Mouse (Mus musculus): ENCODE measurements around the gene Mfsd4a. TPM values are rescaled to one million over a fixed set of nuclear protein-coding genes. Genes with fewer than 3 reads are reported as not detected.

Mfsd4a gene
- 8.7 and 10.1 TPM in 2 replicates for polyA plus RNA-seq (2015; fragmentation: Nextera tagmentation; extraction: Ambion mirVana)

DNA sequence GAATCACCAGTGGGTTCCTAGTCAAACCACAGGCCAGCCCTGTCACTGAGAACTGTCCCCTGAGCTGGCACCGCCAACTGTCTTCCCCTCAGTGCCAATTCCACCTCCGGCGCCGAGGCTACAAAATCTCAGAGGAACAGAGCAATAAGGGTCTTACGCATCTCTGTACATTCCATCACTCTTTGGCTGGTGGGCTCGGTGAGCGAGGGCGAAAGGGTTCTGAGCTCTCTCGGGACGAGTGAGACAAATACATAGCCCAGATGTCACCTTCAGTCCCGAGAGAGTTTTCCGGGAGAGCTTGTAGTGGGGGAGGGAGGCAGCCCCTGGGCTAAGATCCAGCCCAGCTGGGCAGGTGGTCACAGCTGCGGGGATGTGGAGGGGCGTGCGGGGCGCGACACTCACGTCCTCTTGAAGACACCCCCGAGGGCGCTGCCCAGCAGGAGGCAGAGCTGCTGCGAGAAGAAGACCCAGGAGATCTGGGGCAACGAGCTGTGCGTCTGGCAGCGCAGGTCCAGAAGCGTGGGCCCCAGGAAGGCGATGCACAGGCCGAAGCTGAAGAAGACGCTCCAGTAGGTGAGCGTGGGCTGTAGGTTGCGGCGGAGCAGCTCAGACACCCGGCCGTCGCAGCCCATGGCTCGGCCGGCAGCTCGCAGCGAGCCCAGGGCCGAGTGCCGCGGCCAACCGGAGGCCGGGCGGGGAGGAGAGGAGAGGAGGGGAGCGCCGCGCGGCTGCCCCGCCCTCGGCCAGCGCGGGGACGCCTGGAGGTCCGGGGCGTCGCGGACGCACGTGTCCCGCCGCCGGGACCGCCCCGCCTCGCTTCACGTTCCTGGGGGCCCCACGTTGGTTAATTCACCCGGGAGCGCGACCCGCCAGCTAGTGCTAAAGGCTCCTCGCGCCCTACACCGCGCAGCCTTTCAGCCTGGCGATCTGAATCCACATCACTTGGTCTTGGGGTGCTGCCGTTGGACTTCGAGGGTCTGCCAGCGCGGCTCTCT lies at the start of gene Mfsd4a:
TSS of gene Mfsd4a (minus strand) at position 802 of the 995 bp plus-strand sequence.
- Histone ChIP-seq H3K4me1 (ENCODE audit: control insufficient read depth, insufficient read depth, low read length) (peaks cover 7% of the 10 kb centered on the region), H3K4me3 (ENCODE audit: low read length) (peak within 1 kb of the TSS; percentile 59), H3K27ac (ENCODE audit: low read length) (no peak within 1 kb of the TSS), H3K36me3 (ENCODE audit: control insufficient read depth, insufficient read depth, low read length) (no peaks in the 10 kb centered on the region), H3K9ac (ENCODE audit: low read depth, low read length) (peak within 1 kb of the TSS; percentile 76), H3K9me3 (ENCODE audit: control insufficient read depth, low read length) (no peaks in the 10 kb centered on the region), H3K27me3 (replicated peaks; ENCODE audit: control insufficient read depth, insufficient read depth, low read length) (peaks cover 27% of the 10 kb centered on the region), H3K4me2 (ENCODE audit: low read depth, low read length) (peak within 1 kb of the TSS; percentile 98)
- peak; percentile 86 for ATAC-seq
- WGBS = 3% methylated on average over 60 of the region's 80 CpGs

DNA sequence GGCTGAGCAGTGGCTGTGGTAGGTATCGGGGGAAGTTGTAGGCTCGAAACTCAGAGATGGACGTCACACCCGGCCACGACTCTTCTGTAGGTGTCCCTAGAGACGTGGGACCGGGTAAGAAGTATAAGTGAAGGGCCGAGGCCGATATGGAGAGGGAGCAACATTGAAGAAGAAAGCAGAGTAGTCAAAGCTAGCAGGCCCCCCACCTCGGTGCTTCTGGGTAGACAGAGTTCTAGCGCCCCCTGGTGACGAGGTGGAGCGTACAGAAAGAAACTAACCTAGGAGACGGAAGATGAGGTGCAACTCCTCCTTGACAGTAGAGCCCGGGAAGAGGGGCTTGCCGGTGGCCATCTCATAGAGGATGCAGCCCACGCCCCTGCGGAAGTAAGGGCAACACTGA lies 48.7 kb upstream of the Mfsd4a start:
- WGBS = 30% methylated on average over 18 of the region's 18 CpGs
- Histone ChIP-seq H3K4me3 (ENCODE audit: low read length) (no peak overlapping the region), H3K36me3 (ENCODE audit: control insufficient read depth, insufficient read depth, low read length) (no peaks in the 10 kb centered on the region), H3K27me3 (replicated peaks; ENCODE audit: control insufficient read depth, insufficient read depth, low read length) (no peaks in the 10 kb centered on the region), H3K9ac (ENCODE audit: low read depth, low read length) (no peak overlapping the region), H3K9me3 (ENCODE audit: control insufficient read depth, low read length) (no peaks in the 10 kb centered on the region), H3K4me2 (ENCODE audit: low read depth, low read length) (no peak overlapping the region), H3K27ac (ENCODE audit: low read length) (no peak overlapping the region), H3K4me1 (ENCODE audit: control insufficient read depth, insufficient read depth, low read length) (no peaks in the 10 kb centered on the region)
- ATAC-seq = no peak

DNA sequence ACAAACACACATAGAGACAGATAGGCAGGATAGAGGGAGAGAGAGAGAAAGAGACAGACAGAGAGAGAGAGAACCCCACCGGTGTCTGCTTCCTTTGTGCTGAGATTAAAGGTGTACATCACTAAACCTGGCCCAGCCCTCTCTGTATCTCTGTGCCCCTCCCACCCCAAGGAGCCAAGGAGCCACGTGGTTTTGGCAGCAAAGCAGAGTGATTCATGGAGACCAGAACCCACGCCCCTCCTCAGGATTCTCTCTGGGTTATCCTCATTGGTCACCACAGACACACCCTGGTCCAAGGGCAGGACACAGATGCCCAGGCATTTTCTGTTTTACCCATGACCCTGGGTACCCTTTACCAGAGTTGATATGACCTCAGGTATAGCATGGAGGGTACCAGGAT lies 45.2 kb upstream of the Mfsd4a start:
- Histone ChIP-seq H3K4me3 (ENCODE audit: low read length) (no peak overlapping the region), H3K27me3 (replicated peaks; ENCODE audit: control insufficient read depth, insufficient read depth, low read length) (no peaks in the 10 kb centered on the region), H3K4me1 (ENCODE audit: control insufficient read depth, insufficient read depth, low read length) (no peaks in the 10 kb centered on the region), H3K36me3 (ENCODE audit: control insufficient read depth, insufficient read depth, low read length) (no peaks in the 10 kb centered on the region), H3K9ac (ENCODE audit: low read depth, low read length) (no peak overlapping the region), H3K9me3 (ENCODE audit: control insufficient read depth, low read length) (no peaks in the 10 kb centered on the region), H3K4me2 (ENCODE audit: low read depth, low read length) (no peak overlapping the region), H3K27ac (ENCODE audit: low read length) (no peak overlapping the region)
- 58% methylated on average over 3 of the region's 3 CpGs for WGBS
- no peak for ATAC-seq

DNA sequence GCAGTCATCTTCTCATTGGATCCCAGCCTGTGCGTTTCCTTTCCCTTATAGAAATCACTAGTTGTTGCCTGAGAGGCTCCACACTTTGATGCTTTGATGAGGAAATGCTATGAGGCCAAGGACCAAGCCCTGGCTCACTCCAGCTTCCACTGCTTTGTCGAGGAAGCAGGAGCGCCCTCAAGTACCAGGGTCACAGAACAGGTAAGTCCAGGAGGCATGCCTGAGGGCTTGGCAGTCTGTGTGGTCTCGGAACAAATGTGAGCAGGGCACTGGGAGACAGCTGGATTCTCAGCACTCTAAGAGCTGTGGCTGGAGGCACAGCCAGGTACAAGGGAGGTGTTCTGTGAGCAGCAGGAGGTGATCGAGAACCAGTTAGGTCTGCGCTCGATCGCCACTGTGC lies 44.6 kb upstream of the Mfsd4a start:
- Histone ChIP-seq H3K4me2 (ENCODE audit: low read depth, low read length) (no peak overlapping the region), H3K36me3 (ENCODE audit: control insufficient read depth, insufficient read depth, low read length) (no peaks in the 10 kb centered on the region), H3K4me3 (ENCODE audit: low read length) (no peak overlapping the region), H3K27ac (ENCODE audit: low read length) (no peak overlapping the region), H3K27me3 (replicated peaks; ENCODE audit: control insufficient read depth, insufficient read depth, low read length) (no peaks in the 10 kb centered on the region), H3K9ac (ENCODE audit: low read depth, low read length) (no peak overlapping the region), H3K4me1 (ENCODE audit: control insufficient read depth, insufficient read depth, low read length) (no peaks in the 10 kb centered on the region), H3K9me3 (ENCODE audit: control insufficient read depth, low read length) (no peaks in the 10 kb centered on the region)
- ATAC-seq = no peak
- 76% methylated on average over 8 of the region's 8 CpGs for WGBS

DNA sequence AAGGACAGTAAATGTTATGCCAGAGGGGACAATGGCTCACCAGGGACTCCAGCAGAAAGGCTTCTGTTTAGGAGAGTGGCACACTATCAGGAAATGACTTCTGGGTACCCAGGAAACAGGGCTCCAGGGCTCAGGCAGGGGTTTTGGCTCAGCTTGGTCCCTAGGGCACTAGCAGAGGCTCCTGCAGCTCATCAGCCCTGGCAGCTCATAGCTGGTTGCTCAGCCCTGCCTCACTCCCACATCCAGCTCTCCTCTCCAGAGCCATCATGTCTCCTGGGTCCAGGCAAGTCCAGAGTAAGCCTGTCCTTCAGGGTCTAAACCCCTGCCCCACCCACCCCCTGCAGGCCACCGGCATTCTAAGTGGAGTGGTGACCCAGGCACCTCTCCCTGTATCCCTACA lies 43.5 kb upstream of the Mfsd4a start:
- 53% methylated on average over 1 of the region's 1 CpGs for WGBS
- Histone ChIP-seq H3K4me1 (ENCODE audit: control insufficient read depth, insufficient read depth, low read length) (no peaks in the 10 kb centered on the region), H3K27me3 (replicated peaks; ENCODE audit: control insufficient read depth, insufficient read depth, low read length) (no peaks in the 10 kb centered on the region), H3K4me2 (ENCODE audit: low read depth, low read length) (no peak overlapping the region), H3K4me3 (ENCODE audit: low read length) (no peak overlapping the region), H3K27ac (ENCODE audit: low read length) (no peak overlapping the region), H3K9me3 (ENCODE audit: control insufficient read depth, low read length) (no peaks in the 10 kb centered on the region), H3K9ac (ENCODE audit: low read depth, low read length) (no peak overlapping the region), H3K36me3 (ENCODE audit: control insufficient read depth, insufficient read depth, low read length) (no peaks in the 10 kb centered on the region)
- no peak for ATAC-seq

DNA sequence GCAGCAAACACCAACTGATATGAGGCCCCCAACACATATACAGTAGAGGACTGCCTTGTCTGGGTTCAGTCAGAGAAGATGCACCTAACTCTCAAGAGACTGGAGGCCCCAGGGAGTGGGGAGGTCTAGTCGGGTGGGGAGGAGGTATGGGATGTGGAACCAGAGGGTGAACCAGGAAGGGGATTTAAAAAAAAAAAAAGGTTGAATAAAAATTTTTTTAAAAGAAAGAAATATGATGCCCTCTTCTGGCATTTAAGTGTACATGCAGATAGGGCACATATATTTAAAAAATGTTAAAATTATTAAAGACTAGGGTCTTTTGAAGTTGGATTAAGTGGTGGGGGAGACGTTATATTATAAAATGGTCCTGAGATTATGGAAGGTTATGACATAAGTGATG lies 41.5 kb upstream of the Mfsd4a start:
- Histone ChIP-seq H3K4me3 (ENCODE audit: low read length) (no peak overlapping the region), H3K9ac (ENCODE audit: low read depth, low read length) (no peak overlapping the region), H3K27ac (ENCODE audit: low read length) (no peak overlapping the region), H3K4me2 (ENCODE audit: low read depth, low read length) (no peak overlapping the region), H3K4me1 (ENCODE audit: control insufficient read depth, insufficient read depth, low read length) (no peaks in the 10 kb centered on the region), H3K27me3 (replicated peaks; ENCODE audit: control insufficient read depth, insufficient read depth, low read length) (no peaks in the 10 kb centered on the region), H3K36me3 (ENCODE audit: control insufficient read depth, insufficient read depth, low read length) (no peaks in the 10 kb centered on the region), H3K9me3 (ENCODE audit: control insufficient read depth, low read length) (no peaks in the 10 kb centered on the region)
- no peak for ATAC-seq
- 65% methylated on average over 2 of the region's 2 CpGs for WGBS

DNA sequence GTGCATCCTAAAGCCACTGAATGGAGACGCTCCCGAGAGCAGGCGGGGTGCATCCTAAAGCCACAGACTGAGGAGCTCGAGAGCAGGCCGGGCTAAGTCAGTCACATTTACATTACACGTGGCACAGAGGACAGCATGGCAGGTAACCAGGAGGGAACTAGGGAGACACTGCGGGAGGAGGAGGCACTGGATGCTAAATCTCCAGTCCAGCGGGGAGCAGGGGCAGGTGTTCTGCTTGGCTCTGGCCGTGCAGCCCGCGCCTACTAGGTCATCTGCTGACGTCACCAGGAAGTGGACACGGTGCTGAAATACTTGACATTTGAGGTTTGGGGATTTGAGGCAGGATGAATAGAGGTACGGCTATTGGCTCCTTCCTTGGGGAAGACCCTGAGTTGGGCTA lies 36.5 kb upstream of the Mfsd4a start:
- Histone ChIP-seq H3K36me3 (ENCODE audit: control insufficient read depth, insufficient read depth, low read length) (no peaks in the 10 kb centered on the region), H3K9ac (ENCODE audit: low read depth, low read length) (no peak overlapping the region), H3K4me1 (ENCODE audit: control insufficient read depth, insufficient read depth, low read length) (no peaks in the 10 kb centered on the region), H3K27me3 (replicated peaks; ENCODE audit: control insufficient read depth, insufficient read depth, low read length) (no peaks in the 10 kb centered on the region), H3K4me2 (ENCODE audit: low read depth, low read length) (no peak overlapping the region), H3K27ac (ENCODE audit: low read length) (no peak overlapping the region), H3K4me3 (ENCODE audit: low read length) (no peak overlapping the region), H3K9me3 (ENCODE audit: control insufficient read depth, low read length) (no peaks in the 10 kb centered on the region)
- ATAC-seq = no peak
- 60% methylated on average over 14 of the region's 14 CpGs for WGBS

DNA sequence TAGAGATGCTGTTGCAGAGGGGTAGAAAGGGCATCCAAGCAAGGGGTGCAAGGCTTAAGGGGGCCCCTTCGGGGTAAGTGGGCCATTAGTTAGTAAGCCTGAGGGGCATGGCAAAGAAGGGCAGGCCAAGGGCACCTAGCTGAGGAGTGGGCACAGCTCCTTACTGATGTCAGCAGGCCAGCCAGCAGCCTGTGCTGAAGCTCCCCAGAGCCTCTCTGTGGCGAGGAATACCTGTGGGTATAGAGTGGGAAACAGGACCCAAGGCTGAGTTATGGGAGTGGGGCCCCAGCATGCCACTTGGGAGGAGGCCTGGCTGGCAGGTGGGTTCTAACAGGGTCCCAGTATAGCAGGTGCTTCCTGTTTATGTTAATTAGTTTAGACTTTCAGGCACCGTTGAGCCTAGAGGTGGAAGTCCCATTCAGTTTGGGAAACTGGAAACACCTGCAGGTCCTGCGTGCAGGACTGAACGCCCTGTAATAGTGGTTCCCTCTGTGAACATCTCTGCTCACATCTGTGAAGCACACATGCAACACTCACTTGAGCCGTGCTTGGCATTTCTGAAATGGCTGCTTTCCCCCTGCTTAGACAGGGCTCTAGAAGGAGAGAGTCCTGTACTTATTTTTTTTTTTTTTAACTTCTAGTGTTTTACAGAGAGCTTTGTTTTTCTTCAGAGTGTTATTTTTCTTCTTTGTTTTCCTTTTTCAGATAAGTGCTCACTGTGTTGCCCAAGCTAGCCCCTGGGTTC lies 34.3 kb upstream of the Mfsd4a start:
- Histone ChIP-seq H3K36me3 (ENCODE audit: control insufficient read depth, insufficient read depth, low read length) (no peaks in the 10 kb centered on the region), H3K27me3 (replicated peaks; ENCODE audit: control insufficient read depth, insufficient read depth, low read length) (no peaks in the 10 kb centered on the region), H3K4me1 (ENCODE audit: control insufficient read depth, insufficient read depth, low read length) (no peaks in the 10 kb centered on the region), H3K4me2 (ENCODE audit: low read depth, low read length) (no peak overlapping the region), H3K9ac (ENCODE audit: low read depth, low read length) (no peak overlapping the region), H3K4me3 (ENCODE audit: low read length) (no peak overlapping the region), H3K27ac (ENCODE audit: low read length) (no peak overlapping the region), H3K9me3 (ENCODE audit: control insufficient read depth, low read length) (no peaks in the 10 kb centered on the region)
- no peak for ATAC-seq
- 68% methylated on average over 6 of the region's 6 CpGs for WGBS

DNA sequence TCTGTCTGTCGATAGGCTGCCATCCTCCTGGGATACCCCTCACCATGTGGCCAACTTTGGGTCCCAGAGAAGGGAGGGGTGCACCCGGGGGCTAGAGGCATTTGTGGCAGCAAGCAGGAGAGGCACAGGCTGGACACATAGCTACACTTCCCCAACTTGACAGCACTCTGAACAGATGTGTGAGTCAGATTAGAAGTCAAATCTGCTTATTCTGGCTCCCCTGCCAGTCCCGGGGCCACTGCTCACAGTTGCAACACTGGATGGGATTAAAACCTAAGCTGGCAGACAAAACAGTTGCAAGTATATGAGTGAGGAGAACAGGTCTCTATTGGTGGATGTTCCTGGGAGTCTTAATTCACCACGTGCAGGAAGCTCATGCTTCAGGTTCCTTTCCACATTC lies 31.9 kb upstream of the Mfsd4a start:
- Histone ChIP-seq H3K27ac (ENCODE audit: low read length) (no peak overlapping the region), H3K36me3 (ENCODE audit: control insufficient read depth, insufficient read depth, low read length) (no peaks in the 10 kb centered on the region), H3K9ac (ENCODE audit: low read depth, low read length) (no peak overlapping the region), H3K4me1 (ENCODE audit: control insufficient read depth, insufficient read depth, low read length) (peaks cover 4% of the 10 kb centered on the region), H3K27me3 (replicated peaks; ENCODE audit: control insufficient read depth, insufficient read depth, low read length) (no peaks in the 10 kb centered on the region), H3K9me3 (ENCODE audit: control insufficient read depth, low read length) (no peaks in the 10 kb centered on the region), H3K4me3 (ENCODE audit: low read length) (no peak overlapping the region), H3K4me2 (ENCODE audit: low read depth, low read length) (no peak overlapping the region)
- 78% methylated on average over 4 of the region's 4 CpGs for WGBS
- no peak for ATAC-seq
